Mouse (Mus musculus) cerebellum, adult 11 months (tissue): ENCODE measurements at regions not wholly inside any gene's neighbourhood (a gene's known extent, or its start where the extent isn't known, plus 50 kb on each side); places are given as distances from the start of the nearest gene placed in this dataset.

Experiments used
- DNase-seq: peaks from one replicate; pipeline ENCODE4 v3.0.0; 2022

DNA sequence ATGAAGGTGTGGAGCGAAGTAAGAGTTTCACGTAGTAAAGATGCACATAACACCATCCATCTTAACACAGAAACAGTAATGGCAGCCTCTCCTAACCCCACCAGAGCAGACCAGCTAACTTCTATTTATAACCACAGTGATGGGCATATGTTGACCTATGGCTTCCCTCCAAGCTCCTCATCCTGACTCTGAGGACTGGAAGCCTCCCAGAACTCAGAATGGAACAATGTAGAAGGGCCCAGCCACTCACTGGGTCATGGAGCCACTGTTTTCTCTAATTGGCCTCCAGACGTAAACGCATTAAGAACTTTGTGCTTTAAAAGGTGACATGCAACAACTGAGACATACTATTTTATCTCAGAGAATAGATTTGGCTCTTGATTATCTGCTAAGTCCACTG lies 77.0 kb downstream of the Irs2 start:
- no peak for DNase-seq

- no peak for DNase-seq
These were observed 79.4 kb downstream of the Irs2 start for GRCm38 (mm10) chr8:10928836-10929235.

- DNase-seq: no peak
These were observed 79.9 kb downstream of the Irs2 start for GRCm38 (mm10) chr8:10928342-10928794.

GRCm38 (mm10) chr8:10927187-10927586 lies 81.1 kb downstream of the Irs2 start:
- no peak for DNase-seq

GRCm38 (mm10) chr8:10926518-10926915 lies 81.7 kb downstream of the Irs2 start:
- no peak for DNase-seq

DNA sequence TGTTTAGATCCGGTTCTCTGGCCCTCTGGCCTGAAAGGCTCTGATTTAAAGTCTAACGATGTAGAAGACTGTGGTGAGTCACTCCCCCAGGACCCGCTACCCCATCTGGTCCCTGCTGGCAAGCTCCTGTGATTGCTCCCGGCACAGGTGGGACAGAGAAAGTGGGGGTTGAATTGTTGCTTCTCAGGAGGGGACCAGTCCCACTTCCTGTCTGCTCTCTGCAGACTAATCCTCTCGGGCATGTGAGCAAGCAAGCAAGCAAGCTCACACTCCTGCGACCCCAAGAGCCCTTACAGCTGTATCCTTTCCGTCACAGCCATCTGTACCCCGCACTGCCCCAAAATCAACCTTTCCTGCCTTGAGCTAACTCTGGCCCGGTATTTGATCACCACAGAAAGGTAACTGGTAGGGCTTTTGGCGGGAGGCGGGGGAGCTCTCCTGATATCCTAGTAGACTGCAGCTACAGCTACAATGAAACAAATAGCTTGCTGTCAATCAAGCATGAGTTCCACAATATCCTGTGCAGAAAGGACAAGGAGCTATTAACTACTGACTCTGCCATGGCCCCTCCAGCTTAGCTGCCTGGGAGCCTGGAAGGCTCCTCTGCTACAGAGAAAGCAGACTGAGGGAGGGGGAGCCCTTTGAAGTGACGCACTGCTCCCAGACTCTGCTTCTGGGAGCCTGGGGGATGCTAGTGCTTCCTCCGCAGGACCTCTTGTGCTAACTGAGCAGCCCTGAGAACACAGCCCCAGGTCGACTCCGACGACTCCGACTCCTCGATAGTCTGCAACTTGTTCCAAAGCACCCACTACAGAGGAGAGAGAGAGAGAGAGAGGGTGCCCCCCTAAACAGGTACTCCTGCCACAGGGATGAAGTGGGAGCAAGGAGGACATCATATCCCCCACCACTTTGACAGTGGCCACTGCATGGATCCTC lies 82.4 kb downstream of the Irs2 start:
- no peak for DNase-seq

DNA sequence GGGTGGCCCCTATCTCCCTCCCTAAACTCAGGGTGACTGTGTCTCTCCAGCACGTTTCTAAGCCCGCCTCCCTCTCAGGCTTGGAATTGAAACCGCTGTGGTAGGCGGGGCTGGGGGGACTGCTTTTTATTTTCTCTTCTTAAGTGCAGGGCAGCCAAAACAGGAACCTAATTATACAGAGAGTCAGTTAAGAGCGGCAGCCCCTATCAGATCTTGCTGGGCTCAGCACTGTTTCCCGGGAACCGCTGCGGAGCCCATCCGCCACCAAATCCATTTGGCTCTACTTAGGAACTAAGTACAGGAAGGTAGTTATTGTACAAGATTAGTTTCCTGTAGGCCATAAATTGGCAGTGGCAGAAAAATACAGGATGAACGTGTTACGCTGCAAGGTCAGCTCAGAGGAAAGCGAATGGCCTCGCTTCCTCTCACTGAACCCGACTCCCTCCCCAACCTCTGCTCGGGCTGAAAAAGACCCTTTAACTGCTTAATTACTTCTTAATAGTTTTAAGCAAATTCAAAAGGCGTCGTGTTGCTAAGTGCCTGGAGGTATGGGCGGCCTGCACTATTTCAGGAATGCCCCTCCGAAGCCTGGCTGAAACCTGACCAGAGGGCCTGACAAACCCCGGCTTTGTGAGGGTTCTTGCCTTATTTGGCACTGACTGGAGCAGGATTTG lies 83.6 kb downstream of the Irs2 start:
- no peak for DNase-seq

- no peak for DNase-seq
These were observed 84.2 kb downstream of the Irs2 start for GRCm38 (mm10) chr8:10924001-10924490.

DNA sequence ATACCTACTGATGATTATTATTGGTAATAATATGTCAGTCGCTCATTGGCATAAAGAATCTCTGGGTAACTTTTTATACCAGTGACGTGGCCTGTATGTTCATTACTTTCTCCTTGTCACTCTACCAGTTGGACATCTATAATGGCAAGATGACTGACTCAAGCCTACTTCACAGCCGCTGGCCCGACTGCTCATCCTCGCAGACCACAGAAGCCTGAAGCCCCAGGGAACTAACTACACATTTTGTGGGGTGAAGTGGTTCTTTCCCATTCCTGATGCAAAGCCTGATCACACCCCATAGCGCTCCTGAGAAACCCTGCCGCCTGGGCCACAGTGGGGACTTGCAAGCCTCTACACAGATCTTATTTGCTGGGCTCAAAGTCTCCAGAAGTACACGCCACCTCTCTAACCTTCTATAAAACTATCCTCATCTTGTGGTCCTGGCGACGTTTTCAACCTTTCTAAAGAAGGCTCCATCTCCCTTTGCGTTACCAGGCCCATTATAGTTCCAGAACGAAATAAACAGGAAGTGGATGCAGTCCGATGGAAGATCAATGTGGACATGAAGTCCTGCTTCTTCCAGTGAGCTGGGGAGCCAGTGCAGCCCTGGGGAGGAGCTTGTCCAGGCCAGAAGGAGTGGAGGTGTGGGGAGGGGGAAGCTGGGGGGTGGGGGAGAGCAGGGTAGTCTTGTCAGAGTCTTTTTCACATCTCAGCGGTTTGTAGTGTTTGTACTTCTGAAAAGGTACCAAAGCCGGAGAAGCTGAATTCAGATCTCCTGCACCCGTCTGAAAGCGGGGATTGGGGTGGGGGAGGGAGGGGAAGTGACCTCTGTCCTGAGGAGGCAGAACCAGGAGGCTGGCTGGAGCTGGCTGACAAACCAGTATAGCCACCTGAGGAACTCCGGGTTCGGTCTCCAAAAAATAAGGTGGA lies 84.9 kb downstream of the Irs2 start:
- DNase-seq: no peak

DNA sequence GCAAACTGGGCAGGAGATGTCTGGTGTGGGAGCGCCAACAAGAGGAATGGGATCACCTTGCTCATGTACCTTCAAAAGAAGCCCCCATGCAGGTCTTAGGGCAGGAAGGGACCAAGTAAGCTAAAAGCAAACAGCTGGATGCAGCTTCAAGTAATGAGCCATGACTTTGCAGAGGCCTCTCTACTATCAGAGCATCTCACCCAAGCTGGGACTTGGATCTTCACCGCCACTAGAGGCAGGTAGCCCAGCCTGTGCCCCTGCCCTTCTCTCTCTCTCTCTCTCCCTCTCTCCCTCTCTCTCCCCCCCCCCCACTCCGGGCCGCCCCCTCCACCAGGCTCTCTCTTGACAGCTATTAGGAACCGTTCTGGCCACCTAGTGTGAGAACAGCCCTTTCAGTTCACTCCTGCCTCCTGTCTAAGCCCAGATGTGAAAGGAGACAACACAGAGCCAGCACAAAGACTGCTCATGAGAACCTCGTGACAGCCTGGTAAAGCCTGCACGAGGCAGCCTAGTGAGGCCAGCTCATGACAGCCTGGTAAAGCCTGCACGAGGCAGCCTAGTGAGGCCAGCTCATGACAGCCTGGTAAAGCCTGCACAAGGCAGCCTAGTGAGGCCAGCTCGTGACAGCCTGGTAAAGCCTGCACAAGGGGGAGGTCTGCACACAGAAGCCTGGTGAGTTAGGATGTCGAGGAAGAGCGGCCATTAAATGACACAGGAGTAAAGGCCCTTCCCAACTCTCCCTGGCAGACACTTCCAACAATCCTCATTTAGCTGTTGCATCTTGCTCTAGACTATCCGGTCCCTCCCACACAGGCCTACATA lies 85.8 kb downstream of the Irs2 start:
- DNase-seq: no peak

DNA sequence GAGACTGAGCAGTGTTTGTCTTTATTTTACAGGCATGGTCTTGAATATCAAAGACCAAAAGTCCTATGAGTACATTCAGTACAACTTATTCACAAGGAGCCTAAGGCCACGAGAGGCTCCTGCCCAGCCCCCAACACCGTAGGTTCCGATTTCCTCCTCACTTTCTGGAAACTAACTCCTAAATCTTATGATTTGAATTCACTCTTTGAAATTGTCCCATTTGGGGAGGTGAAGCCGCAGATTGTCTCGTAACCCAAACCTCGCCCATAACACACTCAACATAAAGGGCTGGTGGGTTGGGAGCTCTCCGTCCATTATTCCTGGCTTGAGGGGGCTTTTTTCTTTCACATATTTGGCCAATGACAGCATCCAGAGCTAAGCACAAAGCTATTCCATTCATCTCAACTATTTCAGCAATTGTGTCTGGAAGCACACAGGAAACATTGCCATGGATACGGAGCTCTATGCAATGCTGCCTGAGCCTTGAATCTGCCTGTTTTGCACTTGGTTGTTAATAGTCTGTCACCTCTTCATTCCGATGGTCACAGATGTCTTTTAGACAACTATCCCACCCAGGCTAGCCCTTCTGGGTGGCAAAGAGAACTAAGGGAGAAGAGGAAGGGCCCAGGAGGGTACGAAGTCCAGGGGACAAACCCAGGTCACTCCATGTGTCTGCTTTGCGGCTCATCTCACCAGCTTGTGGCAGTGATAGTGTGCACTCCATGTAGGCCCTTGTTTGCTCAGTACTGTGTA lies 86.6 kb downstream of the Irs2 start:
- no peak for DNase-seq

DNA sequence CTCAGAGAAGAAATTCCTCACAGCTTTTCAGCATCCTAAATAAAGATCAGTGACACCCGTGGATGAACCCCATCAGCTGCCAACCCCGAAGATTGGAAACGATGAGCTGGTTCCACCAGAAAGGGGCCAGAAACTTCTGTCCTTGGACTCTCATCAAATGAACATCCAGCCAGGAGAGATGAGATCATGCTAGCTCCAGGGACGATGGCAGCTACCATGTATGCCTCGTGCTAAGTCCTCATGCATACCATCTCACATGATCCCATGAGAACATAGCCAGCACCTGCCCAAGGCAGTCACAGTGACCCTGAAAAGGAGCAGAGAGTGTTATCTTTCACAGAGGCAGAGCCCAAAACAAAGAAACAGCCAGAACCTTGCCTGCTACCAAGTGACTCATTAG lies 88.6 kb downstream of the Irs2 start:
- DNase-seq: no peak

DNA sequence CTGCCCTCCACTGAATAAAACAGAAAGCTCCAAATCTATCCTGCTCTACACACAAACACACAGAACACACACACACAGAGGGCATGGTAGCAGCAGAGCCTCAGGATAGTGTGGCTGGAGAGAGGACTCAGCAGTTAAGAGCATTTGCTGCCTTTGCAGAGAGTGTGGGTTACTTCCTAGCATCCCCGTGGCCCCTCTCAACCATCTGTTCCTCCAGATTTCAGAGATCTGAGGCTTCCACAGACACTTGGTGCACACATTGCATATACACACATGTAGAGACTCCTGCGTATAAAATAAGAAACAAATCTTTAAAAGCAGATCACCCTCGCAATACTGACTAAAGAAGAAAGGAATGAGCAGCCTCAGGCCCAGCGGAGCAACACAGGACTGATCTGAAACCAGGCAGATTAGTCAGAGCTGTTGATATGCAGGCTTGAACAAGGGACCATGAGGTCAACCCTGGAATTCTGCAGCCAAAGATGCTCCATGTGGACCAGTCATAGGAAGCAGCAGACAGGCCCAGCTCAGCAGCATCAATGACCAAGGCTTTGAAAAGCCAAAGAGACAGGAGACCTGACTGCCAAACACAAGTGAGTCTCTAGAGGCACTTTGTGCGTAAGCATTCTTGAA lies 89.7 kb downstream of the Irs2 start:
- no peak for DNase-seq

- DNase-seq: no peak
These were observed 93.6 kb downstream of the Irs2 start for GRCm38 (mm10) chr8:10914616-10915015.

DNA sequence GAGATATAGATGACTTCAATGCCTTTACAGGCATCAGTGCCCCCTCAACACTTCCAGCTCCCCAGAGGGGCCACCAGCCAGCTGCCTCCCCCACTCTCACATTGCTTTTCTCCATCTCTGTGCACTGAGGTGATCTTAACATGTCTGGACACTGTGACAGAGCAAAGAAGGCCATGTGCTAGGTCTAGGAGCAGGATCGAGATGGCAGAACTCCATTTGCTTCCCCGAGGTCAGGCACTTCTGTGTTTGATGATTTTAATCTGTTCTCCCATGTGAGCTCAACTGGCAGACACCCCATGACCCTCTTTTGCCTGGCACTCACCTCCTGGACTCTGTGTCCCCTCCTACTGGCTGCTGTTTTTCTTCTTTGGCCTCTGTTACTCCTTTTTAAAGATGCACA lies 95.8 kb downstream of the Irs2 start:
- DNase-seq: no peak

DNA sequence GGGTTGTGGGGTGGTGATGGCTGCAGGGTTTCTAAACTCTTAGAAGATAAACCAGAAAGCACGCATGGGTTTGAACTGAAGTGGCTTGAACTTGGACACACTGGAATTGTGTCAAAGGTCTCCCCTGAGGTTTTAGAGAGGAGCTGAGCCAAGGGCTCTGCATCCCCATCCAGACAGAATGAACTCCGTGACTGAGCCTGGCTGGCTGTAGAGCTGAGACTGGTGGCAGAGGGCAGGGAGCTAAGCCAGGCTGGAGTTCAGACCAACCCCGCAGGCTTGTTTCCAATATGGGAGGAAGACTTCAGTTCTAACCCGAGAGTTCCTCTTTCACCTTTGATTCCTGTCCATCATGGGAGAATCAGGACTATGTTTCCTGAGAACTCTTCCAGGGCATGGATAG lies 96.9 kb downstream of the Irs2 start:
- no peak for DNase-seq

DNA sequence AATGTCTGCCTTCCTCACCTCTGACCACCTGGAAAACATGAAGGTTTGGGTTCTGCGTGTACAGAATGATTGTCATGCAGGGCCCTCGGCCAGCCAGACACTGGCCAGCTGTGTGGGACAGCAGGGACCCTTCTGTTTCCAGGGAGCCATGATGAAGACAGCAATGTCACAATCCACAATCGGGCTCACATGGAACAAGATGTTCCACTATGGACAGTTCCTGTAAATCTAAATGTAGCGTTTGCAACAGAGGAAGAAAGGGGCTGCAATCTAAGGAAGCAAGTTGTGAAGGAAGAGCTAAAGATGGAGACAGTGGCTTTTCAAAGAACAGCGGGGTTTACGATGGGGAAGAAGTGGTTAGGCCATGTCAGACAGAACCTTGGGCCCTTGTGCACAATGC lies 97.3 kb downstream of the Irs2 start:
- DNase-seq: no peak

GRCm38 (mm10) chr8:10910244-10910872 lies 97.9 kb downstream of the Irs2 start:
- DNase-seq: no peak

GRCm38 (mm10) chr8:10909155-10909554 lies 99.1 kb downstream of the Irs2 start:
- DNase-seq: no peak

DNA sequence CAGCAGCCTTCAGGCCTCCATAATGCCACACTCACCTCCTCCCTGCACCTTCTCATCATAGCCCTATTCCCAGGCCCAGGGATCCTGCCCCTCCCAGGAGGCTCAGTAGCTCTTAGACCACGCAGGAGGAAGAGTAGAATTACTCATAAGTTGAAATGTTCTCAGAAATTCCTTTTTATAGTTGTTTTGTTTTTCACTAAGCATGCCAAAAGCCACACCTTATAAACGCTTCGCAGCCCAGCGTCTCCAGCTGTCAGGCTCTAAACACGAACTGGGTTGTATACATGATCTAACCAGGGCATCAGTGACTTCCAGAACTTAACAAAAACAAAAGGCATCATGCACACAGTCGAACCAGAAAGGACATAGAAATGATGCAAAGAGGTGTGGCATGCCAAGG lies 101.9 kb downstream of the Irs2 start:
- DNase-seq: no peak
